11 mouse cellular contexts compared by ENCODE assay signal in the genomic region with DNA sequence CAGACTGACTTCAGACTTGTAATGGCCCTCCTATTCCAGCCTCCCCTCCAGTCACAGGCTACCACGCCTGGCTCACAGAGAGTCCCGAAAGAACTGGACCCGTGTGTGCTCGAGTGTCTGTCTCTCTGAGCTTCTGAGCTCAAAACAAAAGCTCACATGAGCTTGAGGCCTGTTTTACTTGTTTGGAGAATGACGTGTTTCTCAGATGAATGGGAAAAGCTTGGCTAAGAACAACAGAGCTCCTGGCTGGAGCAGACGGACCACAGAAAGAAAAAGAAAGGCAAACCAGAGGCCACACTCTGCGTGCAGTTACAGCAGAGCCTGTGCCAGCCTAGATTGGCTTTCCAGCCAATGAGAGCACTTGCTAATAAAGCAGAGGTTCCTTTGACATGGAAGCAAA.
DNase-seq lines count a peak whose midpoint lies in the region; ATAC-seq lines count a peak whose summit lies in the region.
"Had no signal": no experiment of that assay in that cellular context is flagged by ENCODE, and none has a peak within 500 bp of the region (broad histone marks: within the 10 kb centered on the region; RNA-seq: fewer than 3 reads in every experiment).

No protein-coding gene starts in this region.

- no peak overlapping the region for H3K9ac ChIP-seq in heart, embryonic 16.5 days (ENCODE audit: low read length)
- no peak overlapping the region for H3K9ac ChIP-seq in embryonic facial prominence, embryonic 14.5 days (ENCODE audit: low read depth, low read length)
- no peak overlapping the region for H3K9ac ChIP-seq in midbrain, embryonic 12.5 days (replicated peaks)

- no peak overlapping the region for H3K4me3 ChIP-seq in heart, embryonic 16.5 days (ENCODE audit: low read length)
- H3K4me3 ChIP-seq in embryonic facial prominence, embryonic 14.5 days (ENCODE audit: low read depth, low read length) = no peak overlapping the region
- no peak overlapping the region for H3K4me3 ChIP-seq in midbrain, embryonic 12.5 days
- H3K4me3 ChIP-seq: megakaryocyte, embryonic 14.5 days had no signal

- peak; percentile 20; the same call in 1 of the 2 replicates for ATAC-seq in heart, embryonic 16.5 days (replicated peaks; ENCODE audit: extremely low read depth, insufficient read depth, low FRiP score)
- ATAC-seq in embryonic facial prominence, embryonic 14.5 days (ENCODE audit: low read depth) = peak; percentile 71
- ATAC-seq in midbrain, embryonic 12.5 days (ENCODE audit: low FRiP score, low read depth) = peak; percentile 58; the same call in 1 of the 2 replicates
- ATAC-seq in frontal cortex, adult (ENCODE audit: low TSS enrichment) = no peak

- H3K9me3 ChIP-seq in heart, embryonic 16.5 days (replicated peaks; ENCODE audit: control insufficient read depth, low read length) = no peaks in the 10 kb centered on the region
- no peaks in the 10 kb centered on the region for H3K9me3 ChIP-seq in embryonic facial prominence, embryonic 14.5 days (ENCODE audit: control insufficient read depth, low read length)
- no peaks in the 10 kb centered on the region for H3K9me3 ChIP-seq in midbrain, embryonic 12.5 days

- H3K27ac ChIP-seq in heart, embryonic 16.5 days (ENCODE audit: low read length) = no peak overlapping the region
- H3K27ac ChIP-seq in embryonic facial prominence, embryonic 14.5 days (replicated peaks; ENCODE audit: low read depth, low read length) = peak overlapping the region; percentile 28
- H3K27ac ChIP-seq in midbrain, embryonic 12.5 days (replicated peaks) = peak overlapping the region; percentile 44; the same call in 1 of the 2 replicates

- H3K36me3 ChIP-seq in heart, embryonic 16.5 days (ENCODE audit: control insufficient read depth, insufficient read depth) = no peaks in the 10 kb centered on the region
- H3K36me3 ChIP-seq in embryonic facial prominence, embryonic 14.5 days (ENCODE audit: control insufficient read depth, insufficient read depth, low read length) = no peaks in the 10 kb centered on the region
- H3K36me3 ChIP-seq in midbrain, embryonic 12.5 days = no peaks in the 10 kb centered on the region

- no peak overlapping the region for H3K4me2 ChIP-seq in heart, embryonic 16.5 days (ENCODE audit: low read depth, low read length)
- H3K4me2 ChIP-seq in embryonic facial prominence, embryonic 14.5 days (ENCODE audit: low read depth, low read length) = no peak overlapping the region
- H3K4me2 ChIP-seq in midbrain, embryonic 12.5 days (replicated peaks) = no peak overlapping the region

- intact Hi-C loops in heart, postnatal 14 days (cut with DNase I) = no loop called here
- intact Hi-C loops in gastrocnemius, postnatal 36 days (cut with DNase I) = no loop called here

- no peaks in the 10 kb centered on the region for H3K4me1 ChIP-seq in heart, embryonic 16.5 days (ENCODE audit: control insufficient read depth, insufficient read depth, low read length)
- H3K4me1 ChIP-seq in embryonic facial prominence, embryonic 14.5 days (ENCODE audit: control insufficient read depth, insufficient read depth, low read length) = no peaks in the 10 kb centered on the region
- peaks cover 42% of the 10 kb centered on the region for H3K4me1 ChIP-seq in midbrain, embryonic 12.5 days

- 65% methylated on average over 7 of the region's 7 CpGs for WGBS in heart, embryonic 16.5 days
- 49% methylated on average over 7 of the region's 7 CpGs for WGBS in embryonic facial prominence, embryonic 14.5 days
- 29% methylated on average over 7 of the region's 7 CpGs for WGBS in midbrain, embryonic 12.5 days

- no peak for DNase-seq in heart, postnatal 14 days
- DNase-seq in embryonic facial prominence, embryonic 14.5 days (ENCODE audit: low spot score) = peak; percentile 53
- DNase-seq in gastrocnemius, postnatal 36 days = peak; percentile 9 to 21
- no peak for DNase-seq in frontal cortex, postnatal 36 days (ENCODE audit: low spot score in 2 of 2)
- no peak for DNase-seq in spleen, adult 12 weeks (ENCODE audit: low spot score)
- DNase-seq: cerebellum, adult 2 months; kidney, adult 11 months had no signal

- no peaks in the 10 kb centered on the region for H3K27me3 ChIP-seq in heart, embryonic 16.5 days (ENCODE audit: control insufficient read depth, insufficient read depth, low read length)
- H3K27me3 ChIP-seq in embryonic facial prominence, embryonic 14.5 days (replicated peaks; ENCODE audit: control insufficient read depth, insufficient read depth, low read length) = no peaks in the 10 kb centered on the region
- no peaks in the 10 kb centered on the region for H3K27me3 ChIP-seq in midbrain, embryonic 12.5 days

Comparison
In these comparisons a context has a peak if more than half of its experiments do, and no peak if none do; other contexts are left out.
1. DNase-seq: peak in embryonic facial prominence, embryonic 14.5 days (single experiment) and gastrocnemius, postnatal 36 days (2 of 2); none in heart, postnatal 14 days (0 of 2), frontal cortex, postnatal 36 days (0 of 2) and spleen, adult 12 weeks (single experiment).